Mouse (Mus musculus) cerebellum, adult 9-11 months (tissue): ENCODE measurements around the gene H2-Q7.
"Not testable (repeated sequence)": the region's sequence is repeated elsewhere in the genome, so short reads cannot be mapped to it uniquely, and the experiment has no call there.

ENCODE experiments used
- DNase-seq: peaks from one replicate; pipeline ENCODE4 v3.0.0; 2022

Gene H2-Q7

GRCm38 (mm10) chr17:35437386-35437936 lies 1.5 kb upstream of the H2-Q7 start:
- DNase-seq: not testable (repeated sequence)

GRCm38 (mm10) chr17:35438395-35438794 lies 560 bp upstream of the H2-Q7 start:
- not testable (repeated sequence) for DNase-seq

GRCm38 (mm10) chr17:35439295-35439747 lies 366 bp downstream of the H2-Q7 start:
- not testable (repeated sequence) for DNase-seq

- not testable (repeated sequence) for DNase-seq
These were observed 1.1 kb downstream of the H2-Q7 start for GRCm38 (mm10) chr17:35439925-35440645.

- not testable (repeated sequence) for DNase-seq
These were observed 3.4 kb downstream of the H2-Q7 start for GRCm38 (mm10) chr17:35442376-35442775.

GRCm38 (mm10) chr17:35444510-35444909 lies 5.6 kb downstream of the H2-Q7 start:
- DNase-seq: not testable (repeated sequence)

- DNase-seq: not testable (repeated sequence)
These were observed 19.3 kb downstream of the H2-Q7 start for GRCm38 (mm10) chr17:35458247-35458646.

GRCm38 (mm10) chr17:35460513-35461341 lies 21.8 kb downstream of the H2-Q7 start:
- DNase-seq: not testable (repeated sequence)

- not testable (repeated sequence) for DNase-seq
These were observed 26.7 kb downstream of the H2-Q7 start for GRCm38 (mm10) chr17:35465651-35466050.

- DNase-seq: not testable (repeated sequence)
These were observed 30.0 kb downstream of the H2-Q7 start for GRCm38 (mm10) chr17:35468936-35469335.

GRCm38 (mm10) chr17:35469842-35470751 lies 31.1 kb downstream of the H2-Q7 start, which contains the start of gene H2-Q10:
Gene H2-Q10 (plus strand): TSS chr17:35470089.
- DNase-seq: no peak

GRCm38 (mm10) chr17:35484066-35484465 lies 45.1 kb downstream of the H2-Q7 start:
- DNase-seq: peak; percentile 11

GRCm38 (mm10) chr17:35485702-35486101 lies 46.7 kb downstream of the H2-Q7 start:
- no peak for DNase-seq

- DNase-seq: no peak
These were observed 47.8 kb downstream of the H2-Q7 start for GRCm38 (mm10) chr17:35486726-35487125.

- DNase-seq: no peak
These were observed 49.1 kb downstream of the H2-Q7 start for GRCm38 (mm10) chr17:35488041-35488440.

- DNase-seq: no peak
These were observed 51.4 kb downstream of the H2-Q7 start for GRCm38 (mm10) chr17:35490320-35490719.
